Mouse (Mus musculus) erythroblast, embryonic 14.5 days (primary cell): ENCODE measurements around the gene Inka1.

Experiments
- GATA1 ChIP-seq: IDR thresholded peaks from 2 replicates; pipeline ENCODE4 v1.6.1; 2012; ENCODE audit warnings: low read length, inconsistent platforms, mixed read lengths
- TAL1 ChIP-seq: IDR thresholded peaks from 3 replicates; pipeline ENCODE4 v1.6.1; 2012; ENCODE audit warnings: low read length, inconsistent platforms, mixed read lengths

GRCm38 (mm10) chr9:108008041-108008440, 22.4 kb upstream of the Inka1 start:
- TF ChIP-seq GATA1, result no peak
- TF ChIP-seq TAL1, result no peak
